In genomic region chr8:70216566-70216965, GRCm38 (mm10) we compare ENCODE assay signal across 10 mouse cellular contexts. TPM values are rescaled to one million over a fixed set of nuclear protein-coding genes. Genes with fewer than 3 reads are reported as not detected.
DNase-seq lines count a peak whose midpoint lies in the region; ATAC-seq and TF ChIP-seq lines count a peak whose summit lies in the region.
"Had no signal": no experiment of that assay in that cellular context is flagged by ENCODE, and none has a peak within 500 bp of the region (broad histone marks: within the 10 kb centered on the region; RNA-seq: fewer than 3 reads in every experiment).

No protein-coding gene starts in this region.

- no peak for TF ChIP-seq POLR2A in cerebellum, adult 2 months (IDR thresholded peaks at IDR 0.05; ENCODE audit: borderline replicate concordance, insufficient read depth, low read length)

- TF ChIP-seq CTCF in cerebellum, adult 2 months (IDR thresholded peaks at IDR 0.05; ENCODE audit: borderline replicate concordance, insufficient read depth, low read depth, low read length): no peak
- no peak for TF ChIP-seq CTCF in heart, postnatal 0 days (IDR thresholded peaks at IDR 0.05; ENCODE audit: low read depth)

- 56% methylated on average over 1 of the region's 1 CpGs for WGBS in hindbrain, embryonic 16.5 days
- 74% methylated on average over 1 of the region's 1 CpGs for WGBS in hindbrain, embryonic 10.5 days
- WGBS in cerebellum, adult 2 months: 21% methylated on average over 1 of the region's 1 CpGs
- WGBS in heart, postnatal 0 days: 33% methylated on average over 1 of the region's 1 CpGs

- no peaks in the 10 kb centered on the region for H3K9me3 ChIP-seq in hindbrain, embryonic 16.5 days (ENCODE audit: control insufficient read depth, low read length)
- no peaks in the 10 kb centered on the region for H3K9me3 ChIP-seq in hindbrain, embryonic 10.5 days
- H3K9me3 ChIP-seq in heart, postnatal 0 days (replicated peaks; ENCODE audit: control insufficient read depth, low read length): no peaks in the 10 kb centered on the region
- H3K9me3 ChIP-seq: embryonic facial prominence, embryonic 12.5 days; limb, embryonic 15.5 days had no signal

- no peak for DNase-seq in hindbrain, embryonic 10.5 days (ENCODE audit: low spot score)
- peak; percentile 77 to 83 for DNase-seq in cerebellum, adult 2 months
- DNase-seq in heart, postnatal 0 days (ENCODE audit: low spot score): peak; percentile 85
- DNase-seq in left cerebral cortex, adult 8-10 months (ENCODE audit: low spot score in 2 of 2): peak; percentile 54 to 88
- peak; percentile 67 for DNase-seq in right cerebral cortex, postnatal 4 days
- no peak for DNase-seq in thymus, postnatal 36 days
- no peak for DNase-seq in neural tube, embryonic 10.5 days (ENCODE audit: extremely low spot score, low spot score)

- peaks cover 5% of the 10 kb centered on the region for H3K4me1 ChIP-seq in hindbrain, embryonic 16.5 days (ENCODE audit: control insufficient read depth, insufficient read depth, low read depth, low read length)
- H3K4me1 ChIP-seq in hindbrain, embryonic 10.5 days (replicated peaks): peaks cover 10% of the 10 kb centered on the region
- H3K4me1 ChIP-seq in cerebellum, adult 2 months (ENCODE audit: control insufficient read depth, insufficient read depth, low read length): peaks cover 15% of the 10 kb centered on the region
- H3K4me1 ChIP-seq in heart, postnatal 0 days (ENCODE audit: control insufficient read depth, insufficient read depth): peaks cover 24% of the 10 kb centered on the region

- H3K4me2 ChIP-seq in hindbrain, embryonic 16.5 days (ENCODE audit: low read length): no peak overlapping the region
- no peak overlapping the region for H3K4me2 ChIP-seq in heart, postnatal 0 days (ENCODE audit: low read depth, low read length)
- H3K4me2 ChIP-seq: embryonic facial prominence, embryonic 12.5 days; limb, embryonic 15.5 days had no signal

- H3K4me3 ChIP-seq in hindbrain, embryonic 16.5 days (ENCODE audit: low read length): no peak overlapping the region
- H3K4me3 ChIP-seq in hindbrain, embryonic 10.5 days: no peak overlapping the region
- H3K4me3 ChIP-seq in cerebellum, adult 2 months (replicated peaks; ENCODE audit: insufficient read depth, low read depth, low read length): no peak overlapping the region
- H3K4me3 ChIP-seq in heart, postnatal 0 days (ENCODE audit: low read depth, low read length): no peak overlapping the region
- H3K4me3 ChIP-seq: embryonic facial prominence, embryonic 12.5 days; limb, embryonic 15.5 days had no signal

- peak; percentile 89 for TF ChIP-seq EP300 in heart, postnatal 0 days (IDR thresholded peaks at IDR 0.05; ENCODE audit: low read depth)

- H3K36me3 ChIP-seq in hindbrain, embryonic 16.5 days (ENCODE audit: control insufficient read depth, insufficient read depth, low read length): peaks cover under 1% of the 10 kb centered on the region
- H3K36me3 ChIP-seq in hindbrain, embryonic 10.5 days: peaks cover 5% of the 10 kb centered on the region
- 0 out of 2 replicates have a peak, but pooled peaks cover 1% of the 10 kb centered on the region for H3K36me3 ChIP-seq in heart, postnatal 0 days (replicated peaks; ENCODE audit: control insufficient read depth, insufficient read depth, low read length)
- H3K36me3 ChIP-seq: embryonic facial prominence, embryonic 12.5 days had no signal

- no peaks in the 10 kb centered on the region for H3K27me3 ChIP-seq in hindbrain, embryonic 16.5 days (replicated peaks; ENCODE audit: control insufficient read depth, insufficient read depth, low read length)
- H3K27me3 ChIP-seq in hindbrain, embryonic 10.5 days (ENCODE audit: insufficient read depth, poor library complexity, severe bottlenecking): 0 out of 2 replicates have a peak, but pooled peaks cover 9% of the 10 kb centered on the region
- H3K27me3 ChIP-seq in cerebellum, adult 2 months (ENCODE audit: control insufficient read depth, insufficient read depth, low read length): no peaks in the 10 kb centered on the region
- H3K27me3 ChIP-seq in heart, postnatal 0 days (ENCODE audit: control insufficient read depth, insufficient read depth, low read length): no peaks in the 10 kb centered on the region
- H3K27me3 ChIP-seq: embryonic facial prominence, embryonic 12.5 days; limb, embryonic 15.5 days had no signal

- peak; percentile 16; the same call in 1 of the 2 replicates for ATAC-seq in hindbrain, embryonic 16.5 days
- peak; percentile 18 for ATAC-seq in heart, postnatal 0 days (ENCODE audit: insufficient read depth, low read depth)

- H3K27ac ChIP-seq in hindbrain, embryonic 16.5 days (ENCODE audit: low read depth, low read length): peak overlapping the region; percentile 25; the same call in 1 of the 2 replicates
- no peak overlapping the region for H3K27ac ChIP-seq in hindbrain, embryonic 10.5 days
- no peak overlapping the region for H3K27ac ChIP-seq in cerebellum, adult 2 months (ENCODE audit: insufficient read depth, low read length)
- peak overlapping the region; percentile 87 for H3K27ac ChIP-seq in heart, postnatal 0 days (ENCODE audit: low read depth)
- H3K27ac ChIP-seq: embryonic facial prominence, embryonic 12.5 days; limb, embryonic 15.5 days had no signal

- H3K9ac ChIP-seq in hindbrain, embryonic 16.5 days (ENCODE audit: low read depth, low read length): no peak overlapping the region
- no peak overlapping the region for H3K9ac ChIP-seq in heart, postnatal 0 days (replicated peaks; ENCODE audit: low read depth, low read length)
- H3K9ac ChIP-seq: embryonic facial prominence, embryonic 12.5 days; limb, embryonic 15.5 days had no signal

RNA-seq across cellular contexts. Expression of gene Slc25a42, which starts 4.5 kb away (rescaled TPM):
- 9.5 and 10.1 TPM in 2 replicates for polyA plus RNA-seq in hindbrain, embryonic 16.5 days (2015; fragmentation: Nextera tagmentation; extraction: Ambion mirVana)
- polyA plus RNA-seq in hindbrain, embryonic 10.5 days (2016; fragmentation: Nextera tagmentation; extraction: Ambion mirVana): 2.6 and 3.5 TPM in 2 replicates
- 45.5 and 46.3 TPM in 2 replicates for polyA plus RNA-seq in cerebellum, adult 2 months (2012; rRNA removed)
- total RNA-seq in heart, postnatal 0 days (2014; rRNA removed; ENCODE audit: low replicate concordance): 20.6 and 29.1 TPM in 2 replicates
- polyA plus RNA-seq in heart, postnatal 0 days (2015; fragmentation: Nextera tagmentation; extraction: Ambion mirVana): 16.5 and 19.1 TPM in 2 replicates
- total RNA-seq in left cerebral cortex, adult 8-10 months (2022): 10 to 100 TPM; 30.4 to 36.5 (median 34.9) TPM

RNA-seq across cellular contexts. Expression of gene Sugp2, which starts 17.5 kb away (rescaled TPM):
- polyA plus RNA-seq in hindbrain, embryonic 16.5 days (2015; fragmentation: Nextera tagmentation; extraction: Ambion mirVana): 85.1 and 92.6 TPM in 2 replicates
- 56.1 and 58.2 TPM in 2 replicates for polyA plus RNA-seq in hindbrain, embryonic 10.5 days (2016; fragmentation: Nextera tagmentation; extraction: Ambion mirVana)
- polyA plus RNA-seq in cerebellum, adult 2 months (2012; rRNA removed): 102 and 108 TPM in 2 replicates
- 32.0 and 48.7 TPM in 2 replicates for total RNA-seq in heart, postnatal 0 days (2014; rRNA removed; ENCODE audit: low replicate concordance)
- 14.5 and 15.5 TPM in 2 replicates for polyA plus RNA-seq in heart, postnatal 0 days (2015; fragmentation: Nextera tagmentation; extraction: Ambion mirVana)
- 100 to 1,000 TPM; 102 to 121 (median 111) TPM for total RNA-seq in left cerebral cortex, adult 8-10 months (2022)

RNA-seq across cellular contexts. Expression of gene Armc6, which starts 17.7 kb away (rescaled TPM):
- 132 and 134 TPM in 2 replicates for polyA plus RNA-seq in hindbrain, embryonic 16.5 days (2015; fragmentation: Nextera tagmentation; extraction: Ambion mirVana)
- 39.7 and 40.9 TPM in 2 replicates for polyA plus RNA-seq in hindbrain, embryonic 10.5 days (2016; fragmentation: Nextera tagmentation; extraction: Ambion mirVana)
- 45.8 and 46.7 TPM in 2 replicates for polyA plus RNA-seq in cerebellum, adult 2 months (2012; rRNA removed)
- 20.1 and 26.5 TPM in 2 replicates for total RNA-seq in heart, postnatal 0 days (2014; rRNA removed; ENCODE audit: low replicate concordance)
- polyA plus RNA-seq in heart, postnatal 0 days (2015; fragmentation: Nextera tagmentation; extraction: Ambion mirVana): 11.9 and 13.1 TPM in 2 replicates
- total RNA-seq in left cerebral cortex, adult 8-10 months (2022): 10 to 100 TPM; 33.6 to 44.9 (median 40.5) TPM

RNA-seq across cellular contexts. Expression of gene Tmem161a, which starts 44.4 kb away (rescaled TPM):
- polyA plus RNA-seq in hindbrain, embryonic 16.5 days (2015; fragmentation: Nextera tagmentation; extraction: Ambion mirVana): 54.2 and 57.4 TPM in 2 replicates
- polyA plus RNA-seq in hindbrain, embryonic 10.5 days (2016; fragmentation: Nextera tagmentation; extraction: Ambion mirVana): 56.2 and 64.9 TPM in 2 replicates
- 61.4 and 66.0 TPM in 2 replicates for polyA plus RNA-seq in cerebellum, adult 2 months (2012; rRNA removed)
- total RNA-seq in heart, postnatal 0 days (2014; rRNA removed; ENCODE audit: low replicate concordance): 155 and 174 TPM in 2 replicates
- 120 and 132 TPM in 2 replicates for polyA plus RNA-seq in heart, postnatal 0 days (2015; fragmentation: Nextera tagmentation; extraction: Ambion mirVana)
- 10 to 100 TPM; 40.2 to 49.8 (median 43.4) TPM for total RNA-seq in left cerebral cortex, adult 8-10 months (2022)

Comparison
In these comparisons a context has a peak if more than half of its experiments do, and no peak if none do; other contexts are left out.
1. H3K27ac ChIP-seq: peak in hindbrain, embryonic 16.5 days (single experiment) and heart, postnatal 0 days (single experiment); none in hindbrain, embryonic 10.5 days (single experiment) and cerebellum, adult 2 months (single experiment).
2. DNase-seq: peak in cerebellum, adult 2 months (2 of 2), heart, postnatal 0 days (single experiment), left cerebral cortex, adult 8-10 months (2 of 2) and right cerebral cortex, postnatal 4 days (single experiment); none in hindbrain, embryonic 10.5 days (single experiment), thymus, postnatal 36 days (0 of 2) and neural tube, embryonic 10.5 days (single experiment).